Mouse (Mus musculus) embryonic fibroblast, embryonic 13.5 days (primary cell): Measurements from ENCODE around the gene Golm1.

Experiments used
- CTCF ChIP-seq: IDR thresholded peaks from 2 replicates; pipeline ENCODE4 v1.5.1; 2011; ENCODE audit warnings: mild to moderate bottlenecking, control low read depth, low read length, moderate library complexity, borderline replicate concordance; ENCODE audit not compliant: insufficient read depth
- POLR2A ChIP-seq: IDR thresholded peaks from 2 replicates; pipeline ENCODE4 v1.6.1; 2011; ENCODE audit warnings: low read depth, mild to moderate bottlenecking, control low read depth, low read length, moderate library complexity

DNA sequence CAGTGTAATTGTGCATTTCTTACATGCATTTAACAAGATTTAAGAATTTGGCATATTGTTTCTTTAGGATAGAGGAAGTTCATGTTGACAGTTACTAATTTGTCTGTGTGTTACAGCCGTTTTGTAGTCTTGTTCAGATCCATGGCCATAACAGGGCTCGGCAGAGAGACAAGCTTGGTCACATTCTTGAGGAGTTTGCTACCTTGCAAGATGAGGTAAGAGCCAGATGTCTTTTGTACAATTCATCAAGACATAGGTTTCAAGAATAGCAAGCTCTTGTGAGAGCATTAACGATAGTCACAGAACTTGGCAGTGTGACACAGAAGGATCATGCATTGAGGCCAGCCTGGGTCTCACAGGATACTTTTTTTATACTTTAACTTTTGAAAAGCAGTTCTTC is 51.2 kb downstream of the Golm1 start:
- TF ChIP-seq CTCF (no peak), POLR2A (no peak)
